Mouse (Mus musculus) erythroid progenitor cell, adult 5-6 weeks (primary cell): ENCODE results near the gene Map1lc3a. TPM values are rescaled to one million over a fixed set of nuclear protein-coding genes. Genes with fewer than 3 reads are reported as not detected.

Experiments
- ATAC-seq: replicated peaks from 2 replicates; pipeline ENCODE4 v1.8.0; 2016; ENCODE audit warnings: moderate number of reproducible peaks, mild to moderate bottlenecking, moderate TSS enrichment, inconsistent platforms; ENCODE audit not compliant: poor library complexity, low FRiP score, severe bottlenecking
- total RNA-seq, 2 experiments: library from RNA; stranded (forward) in 1 of 2; stranded (reverse) in 1 of 2; fragments of 150-400 nt in 1 of 2; fragments of 186-747, 209-891 nt in 1 of 2; gene quantifications; 2 replicates each; pipeline versions ENCODE4 v1.2.3 to v1.2.4; 2015 to 2017; ENCODE audit warnings: low replicate concordance in 2 of 2

Gene Map1lc3a
- total RNA-seq, 2 experiments from 2014 or later: not detected

DNA sequence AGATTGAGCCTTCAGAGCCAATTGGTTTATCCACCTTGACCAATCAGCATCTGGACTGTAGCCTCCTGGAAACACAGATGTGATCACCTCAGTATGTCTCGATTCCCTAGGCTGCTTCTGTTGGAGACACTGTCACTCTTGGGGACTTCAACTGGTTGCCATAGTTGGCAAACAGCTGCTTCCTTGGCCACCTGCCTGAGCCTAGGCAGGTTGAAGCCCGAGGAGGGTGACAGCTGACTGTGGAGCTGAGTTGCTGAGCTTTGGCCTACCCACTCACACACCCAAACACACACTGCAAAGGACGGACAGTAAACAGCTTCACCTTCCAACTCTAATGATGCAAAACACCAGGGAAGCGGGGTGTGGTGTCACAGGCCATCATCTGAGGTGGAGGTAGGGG, 7.7 kb downstream of the Map1lc3a start:
- no peak for ATAC-seq

DNA sequence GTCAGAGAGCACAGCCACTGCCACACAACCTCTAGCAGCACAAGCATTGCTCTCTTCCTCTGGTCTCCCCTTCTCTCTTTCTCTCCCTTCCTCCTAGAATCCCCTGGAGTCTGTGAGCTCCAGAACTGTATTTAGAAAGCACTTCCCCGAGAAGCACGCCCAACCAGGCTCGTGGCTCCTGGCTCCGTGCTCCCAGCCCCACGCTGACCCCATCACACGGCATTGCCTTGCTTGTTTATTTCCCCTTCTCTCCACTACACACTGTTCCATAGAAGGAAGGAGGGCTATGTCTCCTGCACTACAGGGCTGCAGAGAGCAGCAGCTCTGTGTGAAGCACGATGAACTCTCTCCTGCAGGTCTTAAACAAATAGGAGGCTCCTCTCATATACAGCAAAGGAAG, 8.6 kb downstream of the Map1lc3a start:
- no peak for ATAC-seq

DNA sequence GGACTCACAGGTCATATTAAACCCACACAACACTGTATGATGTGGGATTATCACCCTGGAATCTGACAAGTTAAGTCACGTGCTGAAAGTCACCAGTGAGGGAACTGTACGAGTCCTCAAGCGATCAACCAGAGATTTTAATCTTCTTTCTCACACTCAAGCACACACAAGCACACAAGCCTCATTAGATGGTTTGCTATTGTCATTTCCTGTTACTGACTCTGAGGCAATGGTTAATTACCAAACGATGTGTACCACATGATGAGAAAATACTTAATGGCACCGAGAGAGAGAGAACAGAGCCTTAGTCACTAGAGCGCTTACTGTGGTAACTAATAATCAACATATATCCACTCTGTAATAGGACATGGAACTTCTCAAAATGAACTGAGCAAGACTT, 9.6 kb downstream of the Map1lc3a start:
- ATAC-seq: no peak

DNA sequence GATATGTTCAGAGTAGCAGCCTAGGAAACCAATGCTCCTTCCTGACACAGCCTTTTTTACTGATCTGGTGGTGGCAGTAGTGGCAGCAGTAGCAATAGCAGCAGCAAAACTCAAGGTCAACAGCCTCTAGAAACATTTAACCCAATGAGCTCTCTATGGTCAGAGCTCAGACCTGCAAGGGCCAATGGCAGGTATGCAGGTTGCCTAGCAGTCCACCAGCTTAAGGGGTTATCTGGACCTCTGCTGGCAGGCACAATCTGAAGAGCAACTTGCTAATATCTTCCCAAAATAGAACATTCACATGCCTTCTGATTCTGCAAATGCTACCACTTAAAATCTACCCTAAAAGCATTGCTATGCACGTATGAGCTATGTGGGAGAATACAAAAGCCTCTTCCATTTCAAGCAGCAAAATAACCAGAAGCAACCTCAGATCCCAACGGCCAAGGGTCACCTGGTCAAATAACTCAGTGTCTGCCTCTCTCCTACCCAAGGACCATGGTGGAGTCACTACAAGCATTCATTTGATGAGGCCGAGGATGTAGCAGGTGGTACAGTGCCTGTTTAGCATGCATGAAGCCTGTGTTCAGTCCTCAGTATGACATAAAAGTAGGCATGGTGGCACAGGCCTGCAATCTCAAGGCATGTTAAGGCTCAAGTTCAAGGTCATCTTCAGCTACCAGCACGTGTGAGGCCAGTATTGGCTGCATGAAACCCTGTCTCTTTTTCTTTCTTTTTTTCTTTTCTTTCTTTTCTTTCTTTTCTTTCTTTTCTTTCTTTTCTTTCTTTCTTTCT, 11.6 kb downstream of the Map1lc3a start:
- no peak for ATAC-seq

DNA sequence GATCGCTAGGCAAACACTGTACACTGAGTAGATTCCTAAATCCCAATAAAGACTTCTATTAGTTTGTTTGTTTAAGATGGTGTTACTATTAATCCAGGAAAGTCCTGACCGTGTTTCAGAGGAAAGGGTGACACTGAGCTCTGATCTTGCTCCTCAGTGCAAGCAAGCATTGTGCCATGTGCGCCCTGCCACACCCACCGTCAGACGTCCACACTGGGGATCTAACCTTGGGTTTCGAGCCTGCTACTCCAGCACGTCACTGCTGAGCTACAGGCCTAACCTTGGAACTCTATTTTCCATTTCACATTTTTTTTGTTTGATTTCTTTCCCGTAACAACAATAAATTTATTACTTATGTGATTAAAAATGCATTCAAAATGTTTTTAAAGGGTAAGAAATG, 14.0 kb downstream of the Map1lc3a start:
- ATAC-seq: no peak

DNA sequence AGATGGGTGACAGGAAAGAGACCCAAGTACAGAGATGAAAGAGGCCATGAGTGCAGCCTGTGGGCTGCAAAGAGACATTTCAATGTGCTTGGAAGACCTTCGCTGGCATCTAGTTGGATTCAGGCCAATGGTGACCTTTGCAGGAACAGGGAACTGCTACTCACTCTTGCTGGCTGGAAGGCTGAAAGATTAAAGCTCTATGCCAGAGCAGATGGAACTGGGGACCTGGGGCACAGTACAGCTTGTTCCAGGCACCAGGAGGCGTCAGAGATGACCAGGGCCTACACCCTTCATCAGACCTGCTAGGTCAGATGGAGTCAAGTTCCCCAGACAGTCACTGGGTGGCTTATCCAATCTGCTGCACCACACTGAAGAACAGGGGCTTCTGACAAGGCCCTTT, 17.3 kb downstream of the Map1lc3a start:
- ATAC-seq: no peak

DNA sequence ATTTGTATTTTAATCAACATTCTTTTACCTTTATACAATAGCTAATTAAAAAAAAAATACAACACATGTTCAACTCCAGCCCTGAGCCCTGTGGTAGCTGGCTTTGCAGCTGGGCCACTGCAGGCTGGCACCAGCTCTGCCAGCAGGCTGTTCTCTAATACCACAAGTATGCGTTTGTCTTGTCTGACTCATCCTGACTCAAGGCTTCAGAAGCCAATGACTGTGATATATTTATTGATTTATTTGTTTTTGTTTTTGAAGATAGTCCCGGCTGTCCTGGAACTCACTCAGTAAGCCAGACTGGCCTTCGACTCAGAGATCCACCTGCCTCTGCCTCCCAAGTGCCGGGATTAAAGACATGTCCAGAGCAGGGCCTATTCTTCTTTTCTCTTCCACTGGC, 17.8 kb downstream of the Map1lc3a start:
- no peak for ATAC-seq

DNA sequence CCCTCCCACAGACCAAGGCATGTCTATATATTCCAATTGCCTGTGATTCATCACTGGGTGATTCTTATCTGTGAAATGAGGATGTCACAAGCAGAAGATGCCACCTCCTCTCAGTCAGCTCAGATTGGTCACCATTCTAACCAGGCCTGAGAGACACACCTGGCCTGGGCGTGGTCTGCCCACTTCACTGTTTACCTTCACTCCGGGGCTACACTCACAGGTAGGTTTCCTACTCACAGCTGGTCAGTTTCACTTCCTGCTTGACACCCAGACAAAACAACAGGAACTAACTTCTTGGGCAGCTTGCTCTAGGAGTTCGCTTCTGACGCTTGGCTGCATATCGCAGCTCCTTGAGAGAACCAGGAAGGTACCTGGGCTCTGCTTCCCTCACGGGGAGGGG, 19.4 kb downstream of the Map1lc3a start:
- no peak for ATAC-seq

DNA sequence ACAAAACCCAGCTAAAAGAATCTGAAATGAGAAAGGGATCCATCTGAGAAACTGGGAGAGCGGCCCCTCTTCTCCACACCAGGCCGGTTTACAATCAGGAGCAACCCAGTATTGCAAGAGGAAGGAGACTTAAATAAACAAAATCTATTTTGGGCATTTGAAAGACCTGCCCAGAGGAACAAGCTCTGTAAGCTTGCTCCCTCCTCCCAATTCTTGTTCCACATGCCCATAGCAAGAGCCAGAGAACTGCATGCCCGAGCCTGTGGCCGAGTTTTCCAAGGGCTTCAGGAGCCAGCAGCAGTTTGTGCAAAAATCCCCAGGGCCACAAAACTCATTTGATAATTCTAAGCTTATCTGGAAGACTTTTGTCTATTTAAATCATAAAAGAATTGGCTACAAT, 23.5 kb downstream of the Map1lc3a start:
- ATAC-seq: no peak

DNA sequence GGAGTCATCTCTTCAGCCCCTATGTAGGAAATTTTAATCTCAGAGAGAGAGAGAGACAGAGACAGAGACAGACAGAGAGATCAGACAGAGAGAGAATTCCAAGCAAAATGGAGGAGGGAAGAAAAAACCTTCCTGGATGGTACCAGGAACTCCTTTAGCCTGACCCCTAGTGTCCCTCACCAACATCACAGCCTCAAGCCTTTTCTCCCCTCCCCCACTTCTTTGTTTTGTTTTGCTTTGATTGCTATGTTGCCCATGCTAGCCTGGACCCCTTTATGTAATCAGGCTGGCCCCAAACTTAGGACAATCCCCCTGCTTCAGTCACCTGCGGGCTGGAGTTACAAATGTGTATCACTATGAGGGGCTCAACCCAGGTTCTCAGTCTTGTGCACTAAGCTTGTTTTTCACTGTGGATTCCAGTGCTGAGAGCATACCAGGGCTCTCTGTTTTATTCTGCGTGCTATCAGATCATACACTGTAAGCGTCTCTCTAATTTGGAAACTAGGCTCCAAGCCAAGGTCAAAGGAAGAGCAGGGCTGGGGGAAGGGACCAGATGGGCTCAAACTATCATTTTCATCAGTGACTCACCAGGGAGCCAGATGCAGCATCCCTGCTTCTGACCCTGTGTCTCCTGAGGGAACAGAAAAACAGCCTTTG, 33.0 kb downstream of the Map1lc3a start:
- ATAC-seq: no peak

DNA sequence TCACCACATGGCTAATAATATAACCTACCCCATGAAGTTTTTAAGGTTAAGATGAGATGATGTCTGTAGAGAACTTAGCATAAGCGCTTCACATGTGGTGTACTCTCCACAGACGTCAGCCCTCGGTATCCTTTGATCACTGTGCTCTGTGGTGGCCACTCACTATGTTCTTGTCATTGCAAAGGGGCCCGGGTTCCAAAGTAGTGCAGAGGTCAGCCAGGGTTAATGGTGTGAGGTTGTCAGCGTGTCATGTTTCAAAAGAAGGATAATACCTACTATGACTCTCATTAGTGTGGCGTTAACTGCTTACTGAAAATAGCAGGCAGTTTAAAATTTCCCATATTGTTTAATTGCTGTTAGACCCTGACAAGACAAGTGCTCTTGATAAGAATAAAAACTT, 37.6 kb downstream of the Map1lc3a start:
- ATAC-seq: no peak

DNA sequence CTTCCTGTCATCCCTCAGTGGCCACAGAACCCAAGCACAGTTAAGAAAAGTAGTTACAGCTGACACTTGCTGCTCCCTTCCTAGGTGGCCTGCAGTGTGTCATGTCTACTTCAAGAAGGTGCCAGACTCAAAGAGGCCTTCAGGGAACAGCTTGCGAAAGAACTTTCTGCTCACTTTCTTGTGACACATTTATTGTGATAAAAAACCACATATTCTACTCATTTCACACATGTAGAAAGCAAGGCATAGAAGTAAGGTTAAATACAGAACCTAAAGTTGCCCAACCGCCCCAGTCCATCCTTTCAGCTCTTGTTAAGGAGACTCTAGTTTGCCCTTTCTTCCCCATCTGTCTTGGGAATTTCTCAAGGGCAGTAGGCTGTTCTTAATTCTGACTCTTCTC, 42.5 kb downstream of the Map1lc3a start:
- no peak for ATAC-seq

DNA sequence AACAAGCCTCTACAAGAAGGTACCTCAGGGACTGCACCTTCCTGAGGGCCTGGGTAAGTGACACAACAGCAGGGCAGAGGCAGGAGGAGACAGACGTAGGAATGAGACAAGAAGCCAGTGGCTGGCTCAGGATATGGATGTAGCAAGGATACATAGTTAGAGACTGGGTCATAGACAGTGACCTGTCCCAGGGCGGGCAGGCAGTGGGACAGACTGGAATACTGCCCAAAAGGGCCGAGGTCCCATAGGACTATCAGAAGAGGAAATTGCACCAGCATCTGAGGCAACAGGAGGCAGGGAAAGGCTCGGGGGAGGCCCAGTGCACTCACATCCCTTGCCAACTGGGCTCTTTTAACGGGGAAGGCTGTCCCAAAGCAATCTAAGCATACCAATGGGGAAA, 44.5 kb downstream of the Map1lc3a start:
- ATAC-seq: no peak

DNA sequence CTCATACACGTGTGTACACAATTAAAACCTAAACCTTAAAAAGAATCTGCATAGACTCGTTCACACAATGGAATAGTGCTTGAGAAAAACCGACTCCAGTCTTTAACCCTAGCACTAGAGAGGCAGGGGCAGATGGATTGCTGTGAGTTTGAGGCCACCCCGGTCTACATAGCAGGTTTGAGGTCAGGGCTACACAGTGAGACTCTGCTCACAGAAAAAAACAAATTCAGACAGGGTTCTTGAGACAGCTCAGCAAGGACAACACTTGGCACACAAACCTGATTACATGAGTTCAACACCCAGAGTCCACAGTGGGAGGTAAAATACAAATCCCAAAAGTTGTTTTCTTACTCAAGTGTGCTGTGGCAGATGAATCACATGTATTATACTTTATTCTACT, 49.9 kb downstream of the Map1lc3a start:
- ATAC-seq: no peak

Other genes with a start within 250 kb of the Map1lc3a start
- gene Ahcy, start 201.8 kb upstream of the Map1lc3a start, total RNA-seq (2015; ENCODE audit: low replicate concordance): 17.6 and 21.6 TPM in 2 replicates
- 8.7 and 16.0 TPM in 2 replicates for gene Ahcy, start 201.8 kb upstream of the Map1lc3a start, total RNA-seq (2017; ENCODE audit: low replicate concordance)
- 23.1 and 45.3 TPM in 2 replicates for gene Itch, start 142.8 kb upstream of the Map1lc3a start, total RNA-seq (2015; ENCODE audit: low replicate concordance)
- 31.9 and 39.8 TPM in 2 replicates for gene Itch, start 142.8 kb upstream of the Map1lc3a start, total RNA-seq (2017; ENCODE audit: low replicate concordance)
- gene Dynlrb1, start 39.8 kb upstream of the Map1lc3a start, total RNA-seq (2015; ENCODE audit: low replicate concordance): 95.2 and 122 TPM in 2 replicates
- 37.9 and 56.7 TPM in 2 replicates for gene Dynlrb1, start 39.8 kb upstream of the Map1lc3a start, total RNA-seq (2017; ENCODE audit: low replicate concordance)
- 5.9 and 22.3 TPM in 2 replicates for gene Pigu, start 81.1 kb downstream of the Map1lc3a start, total RNA-seq (2015; ENCODE audit: low replicate concordance)
- gene Pigu, start 81.1 kb downstream of the Map1lc3a start, total RNA-seq (2017; ENCODE audit: low replicate concordance): 15.1 and 15.7 TPM in 2 replicates
- 10.5 and 11.5 TPM in 2 replicates for gene Trp53inp2, start 104.8 kb downstream of the Map1lc3a start, total RNA-seq (2015; ENCODE audit: low replicate concordance)
- gene Trp53inp2, start 104.8 kb downstream of the Map1lc3a start, total RNA-seq (2017; ENCODE audit: low replicate concordance): 1.1 and 3.6 TPM in 2 replicates
- gene Ncoa6, start 197.6 kb downstream of the Map1lc3a start, total RNA-seq (2015; ENCODE audit: low replicate concordance): 55.1 and 66.7 TPM in 2 replicates
- 19.4 and 24.4 TPM in 2 replicates for gene Ncoa6, start 197.6 kb downstream of the Map1lc3a start, total RNA-seq (2017; ENCODE audit: low replicate concordance)
- gene Acss2, start 241.7 kb downstream of the Map1lc3a start, total RNA-seq (2015; ENCODE audit: low replicate concordance): 3.2 and 6.3 TPM in 2 replicates
- 7.7 and 9.2 TPM in 2 replicates for gene Acss2, start 241.7 kb downstream of the Map1lc3a start, total RNA-seq (2017; ENCODE audit: low replicate concordance)
- not detected in 2 replicates for gene Ggt7, start 241.9 kb downstream of the Map1lc3a start, total RNA-seq (2015; ENCODE audit: low replicate concordance)
- gene Ggt7, start 241.9 kb downstream of the Map1lc3a start, total RNA-seq (2017; ENCODE audit: low replicate concordance): not detected in 2 replicates